Mouse (Mus musculus) liver, postnatal 0 days (tissue): ENCODE results near the gene Hlcs. TPM values are rescaled to one million over a fixed set of nuclear protein-coding genes. Genes with fewer than 3 reads are reported as not detected.

ENCODE experiments used
- ATAC-seq: fragments of 200-750 bp; cut with Nextera tagmentation; 2 replicates; pipeline ENCODE4 v1.8.0; 2017; ENCODE audit warnings: mild to moderate bottlenecking, moderate library complexity
- DNase-seq: peaks from one replicate; pipeline ENCODE4 v3.0.0-alpha.2; 2016
- H3K27ac ChIP-seq: fragments of 300-500 bp; sonication (generic); 2 replicates; pipeline ENCODE4 v1.5.1; 2014; ENCODE audit warnings: antibody characterized with exemption, moderate library complexity, mild to moderate bottlenecking, low read depth
- H3K27me3 ChIP-seq: fragments of 300-500 bp; sonication (generic); 2 replicates; pipeline ENCODE4 v1.6.1; 2014; ENCODE audit warnings: low read length, control low read depth, mixed read lengths; ENCODE audit not compliant: insufficient read depth
- H3K36me3 ChIP-seq: fragments of 300-500 bp; sonication (generic); replicated peaks from 2 replicates; pipeline ENCODE4 v1.6.1; 2014; ENCODE audit warnings: mild to moderate bottlenecking, control low read depth, low read length, moderate library complexity, mixed read lengths; ENCODE audit not compliant: insufficient read depth
- H3K4me1 ChIP-seq: fragments of 300-500 bp; sonication (generic); 2 replicates; pipeline ENCODE4 v1.6.1; 2014; ENCODE audit warnings: antibody characterized with exemption, mild to moderate bottlenecking, control low read depth; ENCODE audit not compliant: insufficient read depth
- H3K4me2 ChIP-seq: fragments of 300-500 bp; sonication (generic); 2 replicates; pipeline ENCODE4 v1.6.1; 2014; ENCODE audit warnings: low read depth, mild to moderate bottlenecking, low read length, moderate library complexity, mixed read lengths
- H3K4me3 ChIP-seq: fragments of 300-500 bp; sonication (generic); 2 replicates; pipeline ENCODE4 v1.5.1; 2014; ENCODE audit warnings: low read depth, low read length
- H3K9ac ChIP-seq: fragments of 300-500 bp; sonication (generic); replicated peaks from 2 replicates; pipeline ENCODE4 v1.6.1; 2014; ENCODE audit warnings: mild to moderate bottlenecking, moderate library complexity
- H3K9me3 ChIP-seq: fragments of 300-500 bp; sonication (generic); 2 replicates; pipeline ENCODE4 v1.6.1; 2016; ENCODE audit warnings: mild to moderate bottlenecking, control low read depth, low read length, mixed read lengths
- CTCF ChIP-seq: sonication (generic); IDR thresholded peaks from 2 replicates; pipeline ENCODE4 v1.5.1; 2016; ENCODE audit warnings: antibody characterized with exemption, low read depth
- EP300 ChIP-seq: IDR thresholded peaks from 2 replicates; pipeline ENCODE4 v1.6.1; 2016; ENCODE audit warnings: antibody characterized with exemption, low read depth, mild to moderate bottlenecking
- WGBS: fragments of 180-500 bp; shearing (Covaris S2); extraction: QIAGEN DNeasy Blood & Tissue Kit; methylation state at CpG from one replicate; pipeline ENCODE4 v1.1.7; 2014; ENCODE audit not compliant: insufficient replicate concordance; 5-methylcytosine and 5-hydroxymethylcytosine counted together
- polyA plus RNA-seq: library from polyadenylated mRNA; unstranded; fragments of >200 nt; fragmentation: Nextera tagmentation; extraction: Ambion mirVana; gene quantifications from 2 replicates; pipeline ENCODE4 v1.2.1, GENCODE M21; 2015

Gene Hlcs
- polyA plus RNA-seq, 1 experiment from 2014 or later: 2.9 TPM

- DNase-seq: no peak
Observed at GRCm38 (mm10) chr16:94095109-94095822, 218.1 kb downstream of the Hlcs start.

GRCm38 (mm10) chr16:94094251-94095108 is 218.9 kb downstream of the Hlcs start:
- Histone ChIP-seq H3K4me2 (no peak overlapping the region), H3K9me3 (no peaks in the 10 kb centered on the region), H3K4me1 (no peaks in the 10 kb centered on the region), H3K27me3 (peaks cover 100% of the 10 kb centered on the region), H3K9ac (no peak overlapping the region), H3K27ac (no peak overlapping the region), H3K36me3 (no peaks in the 10 kb centered on the region), H3K4me3 (no peak overlapping the region)
- DNase-seq: no peak
- ATAC-seq: no peak
- TF ChIP-seq EP300 (no peak), CTCF (no peak)
- WGBS: 2% methylated on average over 48 of the region's 48 CpGs

More at GRCm38 (mm10) chr16:94095109-94095822, 218.1 kb downstream of the Hlcs start:
- TF ChIP-seq EP300: no peak
- no peak for TF ChIP-seq CTCF
- Histone ChIP-seq H3K4me2 (no peak overlapping the region), H3K9ac (no peak overlapping the region), H3K4me3 (no peak overlapping the region), H3K9me3 (no peaks in the 10 kb centered on the region), H3K27ac (no peak overlapping the region), H3K27me3 (peaks cover 99% of the 10 kb centered on the region), H3K4me1 (no peaks in the 10 kb centered on the region), H3K36me3 (no peaks in the 10 kb centered on the region)
- no peak for ATAC-seq
- 2% methylated on average over 26 of the region's 26 CpGs for WGBS

GRCm38 (mm10) chr16:94093151-94093863 is 220.1 kb downstream of the Hlcs start:
- Histone ChIP-seq H3K4me2 (no peak overlapping the region), H3K36me3 (no peaks in the 10 kb centered on the region), H3K4me1 (no peaks in the 10 kb centered on the region), H3K4me3 (no peak overlapping the region), H3K27ac (no peak overlapping the region), H3K27me3 (peaks cover 100% of the 10 kb centered on the region), H3K9me3 (no peaks in the 10 kb centered on the region), H3K9ac (no peak overlapping the region)
- WGBS: 1% methylated on average over 24 of the region's 24 CpGs
- ATAC-seq: no peak
- DNase-seq: no peak
- TF ChIP-seq CTCF (no peak), EP300 (no peak)

- Histone ChIP-seq H3K27me3 (peaks cover 100% of the 10 kb centered on the region), H3K9ac (no peak overlapping the region), H3K4me3 (no peak overlapping the region), H3K27ac (no peak overlapping the region), H3K9me3 (no peaks in the 10 kb centered on the region), H3K4me1 (no peaks in the 10 kb centered on the region), H3K36me3 (no peaks in the 10 kb centered on the region), H3K4me2 (no peak overlapping the region)
- WGBS: 2% methylated on average over 12 of the region's 12 CpGs
- no peak for DNase-seq
- TF ChIP-seq CTCF: no peak
- TF ChIP-seq EP300: no peak
- ATAC-seq: no peak
Observed at GRCm38 (mm10) chr16:94092511-94093150, 220.7 kb downstream of the Hlcs start.

GRCm38 (mm10) chr16:94088819-94089692 is 224.3 kb downstream of the Hlcs start:
- H3K4me2 ChIP-seq: no peak overlapping the region
- no peak for TF ChIP-seq EP300
- TF ChIP-seq CTCF: no peak
- DNase-seq (no peak), ATAC-seq (no peak)
- H3K27me3 ChIP-seq: peaks cover 99% of the 10 kb centered on the region
- H3K4me1 ChIP-seq: peaks cover 9% of the 10 kb centered on the region
- H3K9ac ChIP-seq: no peak overlapping the region
- no peak overlapping the region for H3K27ac ChIP-seq
- 7% methylated on average over 14 of the region's 14 CpGs for WGBS
- H3K36me3 ChIP-seq: no peaks in the 10 kb centered on the region
- H3K4me3 ChIP-seq: no peak overlapping the region
- H3K9me3 ChIP-seq: no peaks in the 10 kb centered on the region
